Mouse (Mus musculus): ENCODE data around the gene Dmpk. TPM values are rescaled to one million over a fixed set of nuclear protein-coding genes. Genes with fewer than 3 reads are reported as not detected.

The Dmpk gene
- total RNA-seq, 2 experiments from 2014 or later = 30.2 to 43.1 TPM

Small RNAs within 50 kb of the gene (microRNA-seq; reads per million reads assigned to microRNA genes)
- gene Mir3100 = 1.4 to 2.5 reads per million in 2 experiments

Other genes with a start within 250 kb of the Dmpk start
- gene Mill2, start 243.9 kb upstream of the Dmpk start, total RNA-seq (2021) = 1 to 10 TPM; 1.3 to 2.2 TPM
- 10 to 100 TPM; 15.5 to 23.3 TPM for gene Pglyrp1, start 212.5 kb upstream of the Dmpk start, total RNA-seq (2021)
- gene Ccdc61, start 173.4 kb upstream of the Dmpk start, total RNA-seq (2021) = 10 to 100 TPM; 10.4 to 10.9 TPM
- 10 to 100 TPM; 76.3 to 79.4 TPM for gene Nova2, start 158.0 kb upstream of the Dmpk start, total RNA-seq (2021)
- gene Nanos2, start 96.4 kb upstream of the Dmpk start, total RNA-seq (2021) = under 1 TPM; 0.20 to 0.40 TPM
- gene Mypop, start 92.6 kb upstream of the Dmpk start, total RNA-seq (2021) = 10 to 100 TPM; 50.1 to 50.7 TPM
- 10 to 100 TPM; 53.8 to 57.2 TPM for gene Irf2bp1, start 79.8 kb upstream of the Dmpk start, total RNA-seq (2021)
- gene Foxa3, start 60.3 kb upstream of the Dmpk start, total RNA-seq (2021) = not detected
- gene Sympk, start 59.5 kb upstream of the Dmpk start, total RNA-seq (2021) = 100 to 1,000 TPM; 118 to 123 TPM
- gene Rsph6a, start 29.2 kb upstream of the Dmpk start, total RNA-seq (2021) = not detected
- gene Dmwd, start 7.6 kb upstream of the Dmpk start, total RNA-seq (2021) = 100 to 1,000 TPM; 142 to 148 TPM
- 1 to 10 TPM; 2.0 to 2.6 TPM for gene Six5, start 10.7 kb downstream of the Dmpk start, total RNA-seq (2021)
- under 1 TPM in 1 of 2 experiments, not detected in 1; 0.27 TPM for gene Gm4969, start 34.5 kb downstream of the Dmpk start, total RNA-seq (2021)
- 10 to 100 TPM; 15.0 to 15.4 TPM for gene Fbxo46, start 36.0 kb downstream of the Dmpk start, total RNA-seq (2021)
- 10 to 100 TPM; 17.1 to 18.7 TPM for gene Qpctl, start 65.4 kb downstream of the Dmpk start, total RNA-seq (2021)
- gene Snrpd2, start 65.9 kb downstream of the Dmpk start, total RNA-seq (2021) = 10 to 100 TPM; 79.7 to 82.8 TPM
- gene Gipr, start 82.3 kb downstream of the Dmpk start, total RNA-seq (2021) = 1 to 10 TPM; 1.3 to 1.4 TPM
- gene Eml2, start 92.6 kb downstream of the Dmpk start, total RNA-seq (2021) = 100 to 1,000 TPM; 160 to 178 TPM
- gene Gpr4, start 128.7 kb downstream of the Dmpk start, total RNA-seq (2021) = 1 to 10 TPM; 1.3 to 1.4 TPM
- 10 to 100 TPM; 41.3 to 42.6 TPM for gene Opa3, start 144.5 kb downstream of the Dmpk start, total RNA-seq (2021)
- 10 to 100 TPM; 14.2 to 17.0 TPM for gene Vasp, start 188.0 kb downstream of the Dmpk start, total RNA-seq (2021)
- gene Ppm1n, start 196.2 kb downstream of the Dmpk start, total RNA-seq (2021) = not detected
- 10 to 100 TPM; 92.8 to 95.6 TPM for gene Rtn2, start 198.8 kb downstream of the Dmpk start, total RNA-seq (2021)
- 10 to 100 TPM; 20.4 to 26.6 TPM for gene Fosb, start 226.2 kb downstream of the Dmpk start, total RNA-seq (2021)

Measured in layer of hippocampus, adult 18-20 months (tissue).